Mouse (Mus musculus) 3T3-L1 (cell line): ENCODE data around the gene Hes3.

Experiments
- DNase-seq: peaks from one replicate; pipeline ENCODE4 v3.0.0-alpha.2; 2015; ENCODE audit warnings: low read depth, low spot score

Gene Hes3

DNA sequence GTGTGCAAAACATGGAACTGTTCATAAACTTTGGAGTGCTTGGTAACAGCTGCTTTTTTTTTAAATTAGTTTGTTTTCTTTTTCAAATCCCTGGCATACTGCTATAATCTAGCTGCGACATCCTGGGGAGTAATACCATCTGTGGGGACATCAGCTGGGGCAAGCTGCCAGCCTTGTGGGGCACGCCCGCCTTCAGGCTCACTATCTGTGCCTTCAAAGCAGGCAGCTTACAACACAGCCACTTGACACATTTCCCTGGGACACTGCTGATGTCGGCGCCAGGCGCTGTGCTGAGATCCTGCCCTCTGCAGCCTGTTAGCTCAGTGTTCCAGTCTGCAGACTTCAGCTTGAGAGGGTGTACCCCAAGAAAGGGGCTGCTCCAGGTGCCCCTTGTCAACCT lies 34.4 kb downstream of the Hes3 start:
- peak; percentile 74 for DNase-seq

DNA sequence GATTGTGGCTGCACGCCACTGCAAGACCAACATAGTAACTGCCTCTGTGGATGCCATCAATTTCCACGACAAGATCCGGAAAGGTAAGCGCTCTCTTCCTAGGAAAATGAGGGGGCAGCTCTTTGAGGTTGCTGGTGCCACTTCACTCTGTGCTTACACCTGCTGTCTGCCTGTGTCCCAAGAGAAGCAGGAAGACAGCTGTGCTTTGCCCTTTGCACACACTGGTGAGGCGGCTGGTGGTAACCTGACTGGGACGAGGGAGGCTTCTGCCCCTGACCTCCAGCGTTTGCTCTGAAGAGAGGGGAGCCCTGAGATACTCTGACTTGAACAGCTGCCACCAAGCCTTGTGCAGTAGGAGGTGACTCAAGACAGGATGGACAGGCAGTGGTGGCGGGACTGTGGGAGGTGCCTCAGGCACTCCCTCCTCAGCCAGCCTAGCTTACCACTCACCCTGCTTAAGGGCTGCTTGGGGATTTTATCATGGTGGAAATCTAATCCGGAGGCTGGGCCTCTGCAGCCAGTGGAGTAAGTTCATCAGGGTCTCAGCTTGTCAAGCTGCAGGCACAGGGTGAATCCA lies 38.2 kb downstream of the Hes3 start:
- peak; percentile 28 for DNase-seq

DNA sequence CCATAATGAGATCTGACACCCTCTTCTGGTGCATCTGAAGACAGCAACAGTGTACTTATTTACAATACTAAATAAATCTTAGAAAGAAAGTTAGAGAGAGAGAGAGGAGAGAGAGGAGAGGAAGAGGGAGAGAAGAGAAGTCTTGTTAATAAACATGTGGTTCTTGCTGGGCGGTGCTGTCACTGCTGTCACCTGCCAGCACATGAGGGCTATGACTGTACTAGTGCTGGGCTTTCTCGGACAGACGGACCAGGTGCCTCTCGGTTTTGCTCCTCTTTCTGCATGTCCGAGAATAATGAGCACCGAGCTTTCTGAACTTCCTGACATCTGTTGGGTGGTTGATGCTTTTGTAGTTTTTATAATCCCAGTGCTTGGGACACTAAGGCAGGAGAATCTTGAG lies 40.8 kb downstream of the Hes3 start:
- no peak for DNase-seq

DNA sequence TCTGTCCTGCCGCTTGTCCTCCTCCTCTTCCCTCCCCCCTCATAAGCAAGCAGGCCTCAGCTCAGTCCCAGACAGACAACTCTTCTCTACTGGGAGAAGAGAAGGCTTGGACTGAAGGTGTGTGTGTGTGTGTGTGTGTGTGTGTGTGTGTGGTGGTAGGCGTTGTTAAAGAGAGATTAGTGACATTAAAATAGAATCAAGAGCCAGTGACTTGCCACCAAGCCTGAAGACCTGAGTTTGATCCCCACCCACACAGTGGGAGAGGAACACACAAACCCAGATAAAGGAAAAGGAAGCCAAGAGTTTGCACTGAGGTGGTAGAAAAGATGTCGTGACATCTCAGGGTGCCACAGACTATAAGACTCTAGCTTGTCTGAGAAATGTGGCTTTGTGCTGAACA lies 44.3 kb downstream of the Hes3 start:
- no peak for DNase-seq

DNA sequence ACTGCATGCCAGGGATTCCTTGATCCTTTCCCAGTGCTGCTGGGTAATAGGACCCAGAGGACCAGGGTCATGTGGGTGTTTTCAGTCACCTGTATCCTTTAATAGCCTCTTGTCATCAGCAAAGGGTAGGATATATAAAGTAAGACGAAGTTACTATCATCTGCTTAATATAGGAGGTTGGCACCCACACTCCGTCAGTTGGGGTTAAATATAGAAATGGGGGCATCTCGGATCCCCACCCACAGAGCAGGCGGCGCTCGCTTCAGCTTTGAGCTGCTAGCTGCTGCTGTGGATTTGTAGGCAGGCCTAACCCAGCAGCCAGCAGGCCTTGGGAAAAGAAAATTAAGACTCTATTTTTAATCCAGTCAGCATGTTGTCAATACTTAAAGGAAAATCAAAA lies 45.5 kb downstream of the Hes3 start:
- DNase-seq = no peak

DNA sequence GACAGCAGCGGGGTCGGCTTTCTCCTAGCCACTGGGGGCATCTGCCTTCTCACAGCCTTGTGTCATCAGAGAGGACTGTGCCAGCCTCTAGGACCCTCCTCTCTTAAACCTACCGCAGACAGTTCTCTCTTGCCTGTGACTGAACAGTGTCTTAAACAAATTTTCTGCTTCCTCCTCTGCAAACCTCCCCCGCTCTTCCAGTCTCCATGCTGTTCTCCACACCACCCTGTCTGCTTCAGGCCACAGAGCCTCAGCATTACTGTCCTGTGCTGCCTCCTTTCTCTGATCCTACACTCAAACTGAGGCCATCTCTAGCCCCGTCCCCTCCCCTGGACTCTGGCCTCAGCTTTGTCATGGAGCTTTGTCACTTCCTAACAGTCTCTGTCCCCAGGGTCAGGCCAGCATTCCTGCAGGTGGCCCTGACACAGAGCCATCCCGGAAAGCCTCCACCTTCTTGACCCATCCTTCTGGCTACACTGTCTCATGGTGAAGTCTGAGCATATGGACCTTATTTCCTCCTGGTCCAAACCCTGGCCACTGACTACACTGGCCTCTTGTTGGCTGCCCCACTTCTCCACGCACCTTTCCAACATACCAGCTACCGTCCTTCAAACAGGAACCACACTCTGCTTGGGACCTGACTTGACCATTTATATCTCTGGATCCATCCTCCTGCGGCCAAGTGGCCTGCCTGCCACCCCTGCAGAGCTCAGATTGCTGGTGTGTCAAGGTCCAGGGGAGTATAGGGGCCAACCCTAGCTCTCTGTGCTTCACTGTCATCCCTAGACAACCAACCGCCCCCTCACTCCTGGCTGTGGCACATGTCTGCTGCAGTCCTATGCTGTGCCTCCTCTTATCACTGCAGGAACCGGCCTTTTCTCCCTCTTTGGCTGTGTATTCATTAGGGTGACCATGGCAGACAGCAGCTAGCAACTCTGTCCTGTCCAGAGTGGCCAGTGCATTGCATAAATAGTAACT lies 46.6 kb downstream of the Hes3 start:
- no peak for DNase-seq

DNA sequence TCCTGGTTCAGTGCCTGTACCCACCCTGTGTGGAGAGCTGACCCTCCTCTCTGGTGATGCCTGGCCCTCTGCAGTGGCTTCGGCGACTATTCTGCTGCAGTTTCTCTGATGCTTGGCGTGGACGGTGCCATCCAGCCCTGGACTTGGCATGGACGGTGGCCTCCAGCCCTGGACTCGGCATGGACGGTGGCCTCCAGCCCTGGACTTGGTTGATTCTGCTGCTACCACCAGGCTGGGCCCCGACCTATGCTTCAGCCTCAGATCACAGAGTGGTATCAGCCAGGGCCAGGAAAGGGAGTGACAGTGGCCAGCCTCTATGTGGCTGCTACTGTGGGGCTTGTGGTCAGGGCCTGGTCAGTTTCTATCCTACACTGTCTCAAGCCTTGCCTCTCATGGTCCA lies 47.5 kb downstream of the Hes3 start:
- DNase-seq = no peak

DNA sequence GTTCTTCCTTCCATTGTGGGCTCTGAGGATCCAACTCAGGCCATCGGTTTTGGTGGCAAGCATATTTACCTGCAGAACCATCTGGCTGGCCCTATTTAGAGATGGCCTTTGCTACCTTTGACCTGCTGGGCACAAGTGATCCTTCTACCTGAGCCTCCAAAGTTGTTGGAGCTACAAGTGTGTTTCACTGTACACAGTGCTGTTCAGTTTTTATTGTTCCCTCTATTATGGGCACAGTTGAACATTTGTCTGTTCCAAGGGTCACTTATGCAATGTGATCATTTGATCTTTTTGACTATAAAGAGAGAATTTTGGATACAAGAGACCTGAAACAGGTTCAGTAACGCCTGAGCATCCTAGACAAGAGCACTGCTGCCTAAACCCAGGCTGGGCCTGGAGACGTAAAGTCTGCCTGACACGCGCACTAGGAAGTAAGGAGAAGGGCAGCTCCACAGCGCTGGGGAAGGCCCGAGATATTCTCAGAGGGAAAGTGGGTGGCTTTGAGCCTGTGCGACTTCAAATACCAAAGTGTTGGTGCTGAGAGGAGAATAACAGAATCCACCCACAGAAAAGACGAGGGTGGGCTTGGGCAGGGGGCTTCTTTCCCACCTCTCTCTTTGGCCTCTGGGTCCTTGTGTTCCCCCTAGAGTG lies 48.1 kb downstream of the Hes3 start:
- DNase-seq = no peak

DNA sequence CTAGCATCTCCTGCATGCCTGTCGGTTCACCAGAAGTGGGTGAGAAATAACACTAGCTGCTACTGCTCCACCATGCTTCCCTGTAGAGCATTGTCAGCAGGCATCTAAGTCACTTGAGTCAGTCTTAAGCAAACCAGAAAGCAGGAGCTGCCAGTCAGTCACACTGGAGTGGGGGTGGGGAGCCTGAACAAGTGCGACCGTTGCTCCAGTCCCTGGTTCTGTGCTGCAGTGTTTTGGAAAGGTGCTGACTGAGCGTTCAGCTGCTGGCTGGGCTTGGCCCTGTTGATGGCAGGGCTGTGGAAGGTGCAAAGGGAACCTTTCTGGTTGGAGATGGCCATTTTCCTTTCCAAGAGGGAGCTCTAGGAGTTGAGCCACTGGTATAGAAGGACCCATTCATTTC lies 51.5 kb downstream of the Hes3 start:
- DNase-seq = no peak
